Mouse (Mus musculus): Measurements from ENCODE around the gene Adgre5.

The Adgre5 gene

DNA sequence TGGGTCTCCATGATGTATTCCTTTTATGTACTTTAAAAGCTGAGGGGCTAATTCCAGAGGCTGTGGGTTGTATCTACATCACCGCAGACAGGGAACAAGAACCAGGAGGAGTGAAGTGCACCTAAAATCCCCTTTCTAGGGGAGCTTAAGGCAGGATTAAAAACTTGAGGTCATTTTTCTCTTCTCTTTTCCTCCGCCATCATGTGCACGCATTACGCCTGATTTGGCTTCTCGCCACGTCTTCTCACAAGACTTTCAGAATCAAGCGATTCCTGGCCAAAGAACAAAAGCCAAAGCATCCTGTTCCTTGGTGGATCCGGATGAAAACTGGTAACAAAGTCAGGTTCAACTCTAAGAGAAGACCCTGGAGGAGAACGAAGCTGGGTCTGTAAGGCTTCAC, 8.1 kb upstream of the Adgre5 start:
- DNase-seq = no peak

DNA sequence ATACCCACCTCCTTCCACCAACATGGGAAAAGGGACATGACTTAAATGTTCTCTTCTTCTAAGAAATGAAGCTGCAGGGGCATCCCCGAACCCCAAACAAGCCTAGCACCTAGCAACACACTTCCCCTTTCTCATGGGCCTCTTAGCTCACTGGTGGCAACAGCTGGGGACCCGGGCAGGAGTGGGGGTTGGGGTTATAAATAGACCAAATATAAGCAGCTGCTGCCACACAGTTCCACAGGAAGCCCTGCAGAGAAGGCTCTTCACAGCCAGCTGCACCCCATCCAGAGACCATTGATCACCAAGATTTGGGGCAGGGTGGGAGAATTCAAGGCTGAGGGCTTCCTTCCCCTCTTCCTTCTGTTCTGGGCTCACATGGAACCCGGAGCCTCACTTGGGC, 7.6 kb upstream of the Adgre5 start:
- peak; percentile 35 for DNase-seq

- DNase-seq = peak; percentile 64
Measured at GRCm38 (mm10) chr8:83747661-83748346, 6.7 kb upstream of the Adgre5 start.

DNA sequence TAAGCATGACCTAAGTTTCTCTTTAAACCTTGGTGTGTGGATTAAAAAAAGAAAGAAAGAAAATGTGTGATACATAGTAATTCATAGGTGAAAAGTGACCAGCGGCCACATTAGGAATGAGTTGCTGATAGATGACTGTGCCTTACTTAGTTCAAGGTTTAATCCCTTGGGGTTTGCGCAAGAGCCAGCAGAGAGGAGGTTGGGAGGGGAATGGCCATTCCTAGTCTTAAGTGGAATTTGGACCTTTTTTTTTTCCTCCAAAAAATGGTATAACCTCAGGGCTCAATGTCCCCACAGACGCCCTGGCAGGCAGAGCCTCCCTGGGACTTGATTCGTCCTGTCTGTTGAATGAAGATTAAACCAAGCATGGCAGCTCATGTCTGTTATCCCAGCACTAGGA, 2.9 kb upstream of the Adgre5 start:
- no peak for DNase-seq

DNA sequence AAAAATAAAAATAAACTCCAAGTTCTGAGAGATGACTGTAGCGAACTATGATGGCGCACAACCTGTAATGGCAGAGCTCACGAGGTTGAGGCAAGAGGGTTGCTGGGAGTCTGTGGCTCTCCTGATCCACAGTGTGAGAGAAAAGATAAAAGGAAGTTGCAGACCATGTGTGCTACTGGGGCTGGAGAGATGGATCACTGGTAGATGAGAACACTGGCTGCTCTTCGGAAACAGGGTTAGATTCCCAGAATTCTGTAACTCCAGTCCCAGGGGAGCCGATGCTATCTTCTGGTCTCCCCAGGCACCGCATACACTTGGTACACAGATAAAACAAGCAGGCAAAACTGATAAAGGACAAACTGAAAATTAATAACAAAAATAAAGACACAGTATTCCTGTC, 1.8 kb upstream of the Adgre5 start:
- no peak for DNase-seq

DNA sequence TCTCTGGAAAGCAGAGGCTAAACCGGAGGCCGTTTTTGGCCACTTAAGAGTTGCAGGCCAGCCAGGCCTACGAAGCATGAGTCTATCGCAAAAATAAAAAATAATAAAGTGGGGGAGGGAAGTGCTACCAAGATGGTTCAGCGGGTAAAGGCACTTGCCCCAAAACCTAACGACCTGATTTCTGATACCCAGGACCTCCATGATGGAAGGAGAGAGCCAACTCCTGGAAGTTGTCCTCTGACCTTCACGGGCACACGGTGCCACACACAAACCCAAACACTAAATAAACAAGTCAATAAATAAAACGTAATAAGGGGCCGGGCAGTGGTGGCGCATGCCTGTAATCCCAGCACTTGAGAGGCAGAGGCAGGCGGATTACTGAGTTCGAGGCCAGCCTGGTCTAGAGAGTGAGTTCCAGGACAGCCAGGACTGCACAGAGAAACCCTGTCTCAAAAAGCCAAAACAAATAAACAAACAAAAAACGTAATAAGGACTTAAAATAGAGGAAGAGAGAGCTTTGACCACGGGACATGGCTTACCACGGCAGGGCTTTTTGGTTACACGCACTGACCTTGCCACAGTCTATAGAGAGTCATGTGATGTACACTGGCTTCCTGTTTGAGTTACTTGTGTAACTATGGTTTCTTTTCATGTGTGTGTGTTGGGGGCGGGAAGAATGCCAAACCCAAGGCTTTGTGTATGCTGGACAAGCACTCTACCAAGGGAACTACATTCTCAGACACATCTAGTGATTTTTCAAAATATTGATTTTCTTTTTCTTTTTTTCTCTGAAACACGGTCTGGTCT, 926 bp upstream of the Adgre5 start:
- no peak for DNase-seq

DNA sequence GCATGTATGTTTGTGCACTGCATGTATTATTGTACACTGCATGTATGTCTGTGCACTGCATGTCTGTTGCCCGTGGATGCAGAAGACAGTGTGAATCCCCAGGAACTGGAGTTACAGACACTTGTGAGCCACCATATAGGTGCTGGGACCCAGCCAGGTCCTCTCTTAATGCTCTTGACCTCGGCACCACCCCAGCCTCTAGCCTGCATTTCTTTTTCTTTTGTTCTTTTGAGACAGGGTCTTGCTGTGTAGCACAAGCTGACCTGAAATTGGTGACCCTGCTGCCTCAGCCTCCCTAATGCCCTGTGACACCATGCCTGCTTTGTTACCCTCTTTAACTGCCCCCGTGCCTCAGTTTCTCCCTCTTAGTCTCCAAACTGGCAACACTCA, 545 bp downstream of the Adgre5 start:
- DNase-seq = no peak

DNA sequence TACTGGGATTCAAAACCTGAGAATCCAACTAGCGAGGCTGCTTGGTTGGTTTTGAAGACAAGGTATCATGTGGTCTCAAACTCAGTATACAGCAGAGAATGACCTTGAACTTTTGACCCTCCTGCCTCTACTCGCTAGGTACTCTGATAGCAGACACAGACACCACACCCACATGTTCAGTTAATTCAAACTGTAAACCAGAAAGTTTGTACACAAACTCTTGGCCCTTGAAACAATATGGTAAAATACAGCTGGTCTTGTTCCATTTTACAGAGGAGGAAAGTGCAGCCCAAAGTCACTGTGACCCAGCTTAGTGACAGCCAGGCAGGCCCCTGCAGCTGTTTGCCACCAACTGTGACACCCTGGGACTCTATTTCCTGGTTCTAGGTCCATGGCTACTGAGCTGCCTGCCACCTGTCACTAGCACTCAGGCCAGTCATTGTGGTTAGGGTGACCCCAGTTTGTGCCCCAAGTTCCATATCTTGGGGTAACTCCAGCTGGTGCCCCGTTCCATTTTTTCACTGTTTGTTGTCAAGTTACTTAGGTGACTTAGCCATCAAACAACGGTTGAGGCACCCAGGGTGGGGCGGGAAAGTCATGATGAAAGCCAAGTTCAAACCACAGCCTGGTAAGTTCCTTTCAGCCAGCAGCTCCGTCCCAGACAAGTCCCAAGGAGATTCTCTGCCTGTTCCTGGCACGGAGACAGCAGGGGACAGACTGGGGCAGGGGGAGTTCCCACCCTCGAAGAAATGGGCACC, 1.2 kb downstream of the Adgre5 start:
- DNase-seq = no peak

- peak; percentile 76 for DNase-seq
Measured at GRCm38 (mm10) chr8:83738949-83739710, 2.0 kb downstream of the Adgre5 start.

DNA sequence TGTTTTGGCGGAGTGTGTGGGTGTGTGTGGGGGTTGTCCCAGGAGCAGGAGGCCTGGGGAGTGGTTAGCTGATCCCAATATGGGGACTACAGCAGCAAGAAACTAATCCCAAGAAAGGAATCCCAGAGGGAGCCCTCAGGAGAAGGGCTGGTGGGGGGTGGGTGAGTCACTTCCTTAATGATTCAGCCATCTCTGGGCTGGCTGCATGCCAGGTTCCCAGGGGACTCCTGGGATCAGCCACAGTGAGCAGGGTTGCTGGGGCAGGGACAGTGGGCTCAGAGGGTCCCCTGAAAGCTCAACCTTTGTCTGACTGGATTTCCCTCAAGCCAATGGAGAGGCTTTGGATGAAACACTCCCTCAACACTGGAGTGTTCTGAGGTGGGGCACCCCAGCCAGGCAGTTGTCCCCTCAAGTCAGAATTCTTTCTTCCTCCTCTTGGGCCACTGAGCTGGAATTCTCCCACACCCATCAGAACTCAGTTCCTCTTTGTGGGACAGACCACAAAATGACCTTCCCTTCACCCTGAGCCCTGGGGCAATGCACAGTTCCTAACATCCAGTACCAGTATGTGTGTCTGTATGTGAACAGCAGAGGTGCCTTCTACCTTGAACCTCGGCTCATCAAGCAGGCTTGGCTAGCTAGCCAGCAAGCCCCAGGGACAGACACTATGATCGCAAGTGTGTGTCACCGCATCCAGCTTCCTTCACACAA, 3.1 kb downstream of the Adgre5 start:
- DNase-seq = peak; percentile 29

DNA sequence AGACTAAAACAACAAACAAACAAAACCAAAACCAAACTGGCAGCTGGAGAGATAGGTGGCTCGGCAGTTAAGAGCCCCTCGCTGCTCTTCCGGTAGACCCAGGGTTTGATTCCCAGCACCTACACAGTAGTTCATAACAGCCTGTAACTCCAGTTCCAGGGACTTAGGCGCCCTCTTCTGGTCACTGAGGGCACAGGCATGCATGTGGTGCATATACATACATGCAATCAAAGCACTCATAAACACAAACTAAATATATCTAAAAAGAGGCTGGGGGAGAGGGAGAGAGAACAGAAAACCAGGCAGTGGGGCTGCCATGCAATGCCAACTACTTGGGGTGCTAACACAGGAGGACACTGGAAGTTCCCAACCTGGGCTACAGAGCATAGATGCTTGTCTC, 3.8 kb downstream of the Adgre5 start:
- no peak for DNase-seq

GRCm38 (mm10) chr8:83736681-83737080, 4.4 kb downstream of the Adgre5 start:
- DNase-seq = no peak

DNA sequence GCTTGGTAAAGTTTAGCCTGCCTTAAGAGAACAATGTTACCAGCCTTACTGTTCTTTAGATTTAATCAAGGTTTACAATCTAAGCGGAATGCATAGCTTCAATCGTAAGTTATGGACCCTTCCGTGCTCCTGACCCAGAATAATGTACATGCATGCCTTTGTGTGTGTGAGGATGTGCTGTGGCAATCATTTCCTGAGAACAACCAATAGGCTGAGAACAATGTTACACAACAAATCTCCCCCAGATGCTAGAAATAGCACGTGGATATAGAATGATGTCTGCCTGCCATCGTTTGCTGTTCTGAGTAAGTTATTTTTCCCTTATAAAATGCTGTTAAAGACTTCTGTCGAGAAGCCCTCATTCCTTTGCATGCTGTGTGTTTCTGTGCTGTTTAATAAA, 8.2 kb downstream of the Adgre5 start:
- no peak for DNase-seq

- DNase-seq = no peak
Measured at GRCm38 (mm10) chr8:83731906-83732305, 9.2 kb downstream of the Adgre5 start.

GRCm38 (mm10) chr8:83729009-83729807, 11.9 kb downstream of the Adgre5 start:
- DNase-seq = peak; percentile 64

DNA sequence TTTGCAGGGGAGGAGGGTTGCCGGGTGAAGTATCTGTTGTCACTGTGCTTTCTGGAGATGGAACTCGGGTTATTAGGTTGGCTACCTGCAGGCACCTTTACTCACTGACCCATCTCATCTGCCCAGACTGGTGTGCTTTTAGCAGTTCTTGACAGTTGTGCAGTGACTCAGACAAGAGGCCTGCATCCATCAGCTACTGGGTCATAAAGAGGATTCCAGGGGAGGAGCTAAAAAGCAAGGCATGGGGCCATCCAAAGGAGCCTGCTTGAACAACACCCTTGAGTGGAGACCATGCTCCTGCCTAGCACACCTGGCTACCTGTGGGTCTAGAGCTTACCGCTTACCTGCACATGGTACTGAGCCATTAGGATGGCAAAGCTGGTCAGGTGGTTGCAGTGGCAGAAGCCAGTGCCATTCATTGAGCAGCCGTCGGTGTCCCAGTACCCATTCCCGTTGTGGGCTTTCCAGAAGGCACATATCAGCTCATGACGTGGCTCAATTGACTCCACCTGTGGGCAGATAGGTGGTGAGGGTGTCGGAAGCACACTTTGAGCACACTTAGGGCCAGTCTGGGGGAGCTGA, 15.5 kb downstream of the Adgre5 start:
- no peak for DNase-seq

DNA sequence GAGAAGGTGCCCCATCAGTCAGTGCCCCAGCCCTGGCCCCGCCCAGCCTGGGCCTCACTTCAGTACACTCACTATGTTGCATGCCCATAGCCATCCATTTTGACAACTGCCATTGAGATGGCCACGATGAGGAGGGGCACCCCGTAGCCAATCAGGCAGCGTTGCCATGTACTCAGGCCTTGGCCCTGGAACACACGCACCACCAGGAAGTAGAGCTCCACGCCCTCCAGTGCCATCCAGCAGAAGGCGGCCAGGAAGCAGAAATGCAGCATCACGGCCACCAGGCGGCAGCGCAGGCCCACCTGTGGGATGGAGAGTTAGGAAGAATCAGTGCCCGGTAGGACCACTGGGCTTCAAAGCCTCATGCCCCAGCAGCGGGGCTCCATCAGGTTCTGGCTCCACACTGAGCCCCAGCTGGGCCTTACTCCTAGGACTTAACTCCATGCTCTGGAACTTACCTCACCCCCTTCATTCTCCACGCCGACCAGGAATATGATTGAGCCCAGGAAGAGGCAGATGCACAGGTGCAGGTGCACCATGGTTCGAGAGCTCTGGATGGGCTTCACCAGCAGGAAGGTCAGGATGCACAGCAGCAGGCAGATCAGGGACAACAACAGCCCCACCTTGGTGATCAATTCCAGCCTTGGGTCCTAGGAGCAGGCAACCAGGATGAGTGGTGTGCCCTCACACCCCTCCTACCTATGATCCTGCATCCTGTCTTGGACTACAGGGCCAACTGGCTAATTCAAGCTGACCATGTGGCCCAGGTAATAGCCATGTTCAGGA, 16.2 kb downstream of the Adgre5 start:
- DNase-seq = peak; percentile 76

- no peak for DNase-seq
Measured at GRCm38 (mm10) chr8:83723447-83724083, 17.6 kb downstream of the Adgre5 start.

- no peak for DNase-seq
Measured at GRCm38 (mm10) chr8:83722631-83723030, 18.5 kb downstream of the Adgre5 start.

All from embryo, embryonic 11 days (tissue).